Mouse (Mus musculus) urinary bladder, adult 2 months (tissue): ENCODE measurements at regions not wholly inside any gene's neighbourhood (a gene's known extent, or its start where the extent isn't known, plus 50 kb on each side); places are given as distances from the start of the nearest gene placed in this dataset.

Source experiments
- DNase-seq: peaks from one replicate; pipeline ENCODE4 v3.0.0; 2022; ENCODE audit warnings: low spot score

DNA sequence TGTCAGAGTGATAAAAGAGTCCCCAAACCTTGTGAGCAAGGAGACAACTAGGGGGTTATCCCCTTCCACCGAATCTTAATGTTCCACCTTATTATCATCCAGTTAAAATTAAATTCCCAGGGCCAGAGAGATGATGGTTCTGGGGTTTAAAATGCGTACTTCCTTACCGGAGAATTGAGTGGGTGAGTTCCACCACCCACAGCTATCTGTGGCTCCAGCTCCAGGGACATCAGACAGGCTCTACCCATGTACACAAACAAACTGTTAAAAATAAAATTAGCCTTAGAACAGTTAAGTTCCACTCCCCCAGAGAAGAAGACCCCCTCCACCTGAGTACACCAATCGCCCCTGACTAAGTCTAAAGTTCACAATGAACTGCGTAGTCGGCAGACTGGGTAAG, 52.0 kb upstream of the Mgat5 start:
- no peak for DNase-seq

DNA sequence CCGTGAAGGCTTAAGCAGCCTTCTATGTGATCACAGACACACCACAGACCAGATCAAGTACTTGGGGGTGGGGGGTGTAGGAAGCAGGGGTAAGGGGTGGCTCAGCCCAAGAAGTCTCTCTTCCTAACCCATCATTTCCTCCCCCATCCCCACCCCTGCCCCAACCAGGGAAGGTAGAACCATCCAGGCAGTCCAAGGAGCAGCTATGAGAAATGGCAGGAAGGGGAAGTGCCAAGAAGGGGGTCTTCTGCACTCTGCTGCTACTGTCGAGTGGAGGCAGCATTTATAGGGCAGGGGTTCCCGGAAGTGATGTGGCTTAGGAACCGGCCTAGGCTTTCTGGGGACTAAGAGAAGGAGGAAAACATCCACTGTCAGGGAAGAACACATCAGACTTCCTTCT, 69.3 kb upstream of the Mgat5 start:
- no peak for DNase-seq

DNA sequence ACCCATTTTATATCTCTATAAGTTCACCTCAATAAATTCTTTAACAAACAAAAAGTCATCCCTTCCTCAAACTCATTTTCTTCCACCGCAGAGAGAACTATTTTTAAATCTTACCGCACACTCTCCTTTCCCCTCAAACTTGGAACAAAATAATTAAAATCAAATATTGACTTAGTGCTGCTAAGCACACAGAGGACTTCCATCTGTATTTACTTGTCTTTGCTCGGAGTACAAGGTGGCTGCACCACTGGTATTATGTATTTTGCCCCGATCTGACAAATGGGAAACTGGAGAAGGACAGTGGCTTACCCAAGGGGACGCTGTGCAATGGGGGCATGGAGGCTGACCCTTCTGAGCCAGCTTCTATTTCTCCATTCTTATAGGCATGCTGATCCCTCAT, 72.9 kb upstream of the Mgat5 start:
- no peak for DNase-seq

DNA sequence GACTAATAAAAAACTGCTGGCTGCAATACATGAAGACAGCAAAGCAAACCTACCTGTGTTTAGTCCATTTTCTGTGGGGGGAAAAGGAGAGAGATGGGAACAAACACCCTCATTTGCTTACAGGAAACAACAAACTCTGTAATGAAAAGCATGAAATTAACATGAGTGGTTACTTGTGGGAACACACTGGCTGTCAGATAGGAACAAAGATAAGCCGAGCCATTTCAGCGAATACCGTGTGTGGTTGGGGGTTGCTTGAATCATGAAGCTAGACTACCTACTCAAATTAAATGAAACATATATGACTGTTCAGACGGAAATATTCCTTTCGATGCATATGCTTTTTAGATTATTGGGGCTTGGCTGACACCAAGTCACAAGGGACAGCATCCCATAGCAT, 80.0 kb upstream of the Mgat5 start:
- DNase-seq = no peak

DNA sequence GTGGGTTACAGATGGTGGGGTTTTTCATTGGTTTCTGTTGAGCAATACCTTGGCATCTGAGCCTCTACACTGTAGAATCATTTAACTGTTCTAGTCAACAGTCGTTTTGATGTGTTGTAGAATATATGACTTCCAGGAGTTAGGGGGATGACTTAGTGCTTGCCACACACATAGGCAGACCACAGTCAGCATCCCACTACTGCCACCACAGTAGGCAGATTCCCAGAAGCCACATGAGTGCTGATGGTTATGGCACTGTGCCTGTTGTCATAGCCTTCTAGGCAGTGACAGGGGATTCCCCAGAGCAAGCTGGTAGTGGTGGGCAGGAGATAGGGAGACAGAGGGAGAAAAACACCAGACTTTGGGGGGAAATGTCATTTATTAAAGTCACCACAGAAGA, 86.8 kb upstream of the Mgat5 start:
- no peak for DNase-seq

DNA sequence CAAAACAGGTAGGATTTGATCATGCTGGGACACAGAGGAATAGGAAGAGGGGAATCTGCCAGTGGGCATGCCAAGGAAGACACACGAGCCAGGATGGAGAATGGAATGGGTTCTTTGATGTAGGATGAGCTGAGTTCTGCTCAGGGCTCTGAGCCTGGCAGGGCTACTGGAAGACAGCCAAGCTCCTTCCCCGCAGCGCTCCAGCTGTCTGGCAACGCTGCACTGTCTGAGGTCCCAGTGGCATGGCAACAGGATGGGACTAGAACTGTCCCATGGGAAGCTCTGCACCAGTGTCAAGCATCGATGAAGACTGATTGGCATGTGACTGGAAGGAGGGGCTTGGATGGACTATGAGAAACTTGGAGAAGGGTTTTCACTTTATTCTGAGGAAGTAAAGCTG, 97.3 kb upstream of the Mgat5 start:
- no peak for DNase-seq

DNA sequence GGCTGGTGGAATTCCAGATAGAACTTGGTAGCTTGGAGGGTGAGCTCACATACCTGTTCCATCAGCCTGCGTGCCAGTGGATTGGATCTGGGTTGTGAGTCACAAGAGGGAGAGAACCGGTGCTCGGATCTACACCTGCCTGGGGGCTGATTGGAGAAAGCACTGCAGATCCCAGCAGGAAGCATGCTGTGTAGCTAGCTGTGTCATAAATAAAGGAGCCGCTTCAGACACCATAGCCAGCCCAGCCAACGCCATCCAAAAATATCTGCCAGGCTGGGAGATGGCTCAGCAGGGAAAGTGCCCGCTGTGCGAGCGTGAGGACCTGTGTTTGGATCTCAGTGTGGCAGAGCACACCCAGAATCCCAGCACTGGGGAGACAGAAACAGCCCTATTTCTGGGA, 99.0 kb upstream of the Mgat5 start:
- DNase-seq = no peak

DNA sequence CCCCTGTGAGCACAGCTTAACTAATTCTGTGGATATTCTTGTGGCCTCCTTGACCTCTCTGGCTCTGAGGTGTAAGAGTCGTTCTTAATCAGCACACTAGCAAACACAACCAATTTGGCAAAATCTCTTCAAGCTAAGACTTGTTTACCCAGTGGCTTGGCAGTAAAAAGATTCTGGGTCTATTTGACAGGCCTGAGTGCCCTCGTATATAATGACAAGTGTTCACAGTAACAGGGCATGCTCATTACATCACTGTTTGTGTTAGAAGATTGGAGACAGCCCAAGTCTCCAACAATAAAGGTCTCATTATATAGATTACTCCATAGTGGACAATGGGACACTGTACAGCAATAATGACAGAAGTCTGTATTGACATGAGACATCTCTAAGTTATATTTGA, 101.2 kb upstream of the Mgat5 start:
- no peak for DNase-seq

DNA sequence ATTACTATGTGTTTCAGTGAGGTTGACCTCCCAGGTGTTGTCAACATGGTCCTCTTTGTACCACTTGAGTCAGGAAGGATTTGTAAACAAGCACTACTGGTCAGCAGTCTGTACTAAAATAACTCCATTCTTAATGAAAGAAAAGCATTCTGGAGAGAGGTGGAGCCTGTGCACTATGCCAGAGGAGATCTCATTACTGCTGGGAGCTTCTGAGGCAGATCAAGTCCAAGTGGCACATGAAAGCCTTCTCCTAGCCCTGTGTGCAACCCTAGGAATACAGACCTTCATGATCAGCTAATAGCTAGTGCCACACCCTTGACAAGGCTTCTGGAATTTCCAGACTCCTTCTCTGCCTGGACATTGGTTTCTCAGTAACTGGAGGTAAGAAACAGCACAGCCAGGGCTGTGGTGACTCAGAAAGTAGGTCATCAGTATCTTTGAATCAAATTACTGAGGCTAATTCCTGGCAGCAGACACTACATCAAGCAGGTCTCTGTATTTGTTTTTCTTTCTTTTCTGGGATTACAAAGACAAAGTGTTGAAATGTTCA, 105.9 kb upstream of the Mgat5 start:
- no peak for DNase-seq

DNA sequence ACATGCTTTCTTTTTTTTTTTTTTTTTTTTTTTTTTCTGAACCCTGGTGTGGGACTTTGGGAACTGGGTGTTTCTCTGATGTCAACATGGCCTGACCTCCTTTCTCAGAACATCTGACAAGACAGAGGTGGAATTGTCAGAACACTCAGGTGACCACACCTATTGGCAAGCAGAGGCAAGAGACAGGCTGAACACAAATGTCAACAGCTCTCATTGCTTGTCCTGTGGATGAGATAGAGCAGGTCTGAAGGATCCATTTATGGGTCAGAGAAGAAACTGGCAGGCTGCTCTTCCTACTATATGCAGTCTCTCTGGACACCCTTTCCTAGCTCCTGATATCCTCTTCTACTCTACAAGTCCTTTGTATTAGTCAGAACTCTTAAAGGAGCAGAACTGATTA, 117.2 kb upstream of the Mgat5 start:
- DNase-seq = no peak

DNA sequence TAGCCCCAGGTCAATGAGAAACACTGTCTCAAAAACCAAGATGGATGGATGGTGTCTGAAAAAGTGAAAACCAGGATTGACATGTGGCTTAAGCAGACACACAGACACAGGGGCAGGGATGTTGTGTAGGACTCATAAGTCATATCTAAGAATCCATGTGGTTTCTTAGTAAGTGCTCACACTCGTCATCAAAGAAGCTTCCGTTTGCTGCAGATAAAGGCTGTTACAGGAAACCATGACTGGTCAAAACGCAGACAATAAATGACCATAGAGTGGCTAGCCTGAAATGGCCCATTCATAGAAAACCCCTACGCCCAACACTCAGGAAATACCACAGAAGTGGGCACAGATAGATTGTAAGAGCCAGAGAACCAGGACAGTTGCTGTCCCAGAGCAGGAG, 118.8 kb upstream of the Mgat5 start:
- no peak for DNase-seq

DNA sequence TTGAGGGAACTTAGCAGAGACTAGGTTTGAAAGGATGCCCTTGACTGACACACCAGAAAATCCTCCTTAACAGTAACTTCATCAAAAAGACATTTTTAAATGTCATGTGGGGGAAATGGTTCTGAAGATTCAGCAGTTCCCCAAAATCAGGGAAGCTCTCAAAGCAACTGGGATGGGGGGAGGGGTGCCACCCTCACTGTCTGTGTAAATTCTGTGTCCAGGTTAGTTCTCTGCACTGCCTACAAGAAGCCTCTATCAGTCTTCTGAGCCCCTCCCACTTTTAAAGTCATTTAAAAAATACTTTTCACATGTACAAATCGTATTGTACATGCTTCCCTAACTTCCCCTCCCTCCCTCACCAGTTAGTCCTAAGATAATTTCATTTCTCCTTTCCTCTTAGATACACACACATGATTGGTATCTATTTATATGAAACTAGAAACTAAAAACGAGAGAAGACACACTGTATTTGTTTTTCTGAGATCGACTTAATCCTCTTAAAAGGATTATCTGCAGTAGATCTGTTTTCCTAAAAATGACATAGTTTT, 121.0 kb upstream of the Mgat5 start:
- DNase-seq = no peak

DNA sequence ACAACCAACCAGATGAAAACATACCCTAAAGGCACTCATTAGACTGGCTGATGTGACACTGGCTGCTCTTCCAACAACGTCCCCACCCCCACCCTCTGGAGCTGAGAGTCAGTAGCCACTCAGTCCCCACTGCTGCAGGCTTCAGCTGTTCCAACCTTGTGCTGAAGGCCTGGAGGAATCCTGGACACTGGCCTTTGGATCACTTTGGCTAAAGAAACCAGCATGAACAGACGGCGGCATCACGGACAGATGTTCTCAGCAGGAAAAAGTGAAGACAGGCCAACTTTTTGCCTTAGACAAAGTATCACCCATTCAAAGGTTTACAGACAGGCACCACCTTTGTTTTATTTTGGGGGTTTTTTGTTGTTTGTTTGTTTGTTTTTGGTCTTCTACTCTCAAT, 125.8 kb upstream of the Mgat5 start:
- no peak for DNase-seq

DNA sequence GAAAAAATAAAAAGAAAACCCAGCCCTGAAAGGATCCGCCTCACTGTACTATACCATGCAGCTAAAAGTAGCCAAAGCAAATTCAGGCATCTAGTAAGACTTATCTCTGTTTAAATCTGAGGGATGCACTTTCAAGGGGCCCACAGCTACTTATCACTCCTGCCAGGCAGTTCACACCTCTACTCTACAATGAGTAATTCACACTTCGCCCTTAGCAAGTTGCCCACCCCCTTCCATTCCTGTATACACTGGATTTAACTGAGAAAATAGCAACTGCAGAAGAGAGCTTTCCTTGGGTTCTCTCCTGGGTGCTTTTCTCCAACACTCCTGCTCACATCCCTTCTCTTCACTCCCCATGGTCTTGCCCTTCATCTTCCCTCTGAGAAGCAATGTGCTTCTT, 142.4 kb upstream of the Mgat5 start:
- DNase-seq = no peak

DNA sequence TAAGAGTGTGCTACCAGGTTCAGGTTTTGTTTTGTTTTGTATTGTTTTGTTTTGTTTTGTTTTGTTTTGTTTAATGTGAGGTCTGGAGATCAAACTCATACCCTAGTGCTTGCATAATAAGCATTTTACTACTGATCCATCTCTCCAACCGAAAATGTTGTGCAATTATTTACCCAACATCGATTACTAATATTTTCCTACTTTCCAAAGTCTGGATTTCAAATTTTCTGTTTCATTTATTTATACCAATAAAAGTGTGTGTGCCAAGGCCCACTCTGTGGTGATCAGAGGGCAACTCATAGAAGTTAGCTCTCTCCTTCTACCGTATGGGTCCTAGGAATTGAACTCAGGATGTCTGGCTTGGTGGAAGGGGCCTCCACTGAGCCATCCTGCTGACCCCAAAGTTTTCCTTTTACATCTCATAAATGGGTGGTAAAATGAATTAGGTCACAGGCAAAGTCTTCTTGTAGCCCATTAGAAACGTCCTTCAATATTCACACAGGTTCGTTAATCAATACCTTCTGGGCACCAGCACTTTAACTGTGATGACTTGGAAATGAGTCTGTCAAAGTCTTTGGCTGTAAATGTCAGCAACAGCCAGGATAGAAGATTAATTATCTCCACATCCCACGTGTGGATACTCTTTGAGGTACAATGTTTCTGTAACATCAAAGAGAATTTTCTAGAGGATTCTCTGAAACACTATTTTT, 158.9 kb upstream of the Mgat5 start:
- no peak for DNase-seq

DNA sequence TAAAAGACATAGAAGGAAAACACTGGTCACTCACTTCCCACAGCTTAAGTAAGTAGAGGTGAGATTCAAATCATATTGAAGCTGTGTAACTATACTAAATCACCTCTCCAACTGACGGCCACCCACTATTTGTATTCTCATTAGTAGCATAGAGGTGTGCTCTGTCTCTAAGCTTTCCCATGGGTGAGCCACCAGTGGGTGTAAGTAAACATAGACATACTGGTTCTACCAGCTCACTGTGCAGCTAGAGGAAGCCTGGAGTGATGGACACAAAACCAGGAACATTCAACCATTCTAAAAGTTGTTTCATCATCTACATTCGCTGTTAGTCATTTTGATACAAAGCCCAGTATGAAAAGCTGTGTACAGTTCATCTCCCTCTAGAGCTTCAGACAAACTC, 170.1 kb upstream of the Mgat5 start:
- no peak for DNase-seq

DNA sequence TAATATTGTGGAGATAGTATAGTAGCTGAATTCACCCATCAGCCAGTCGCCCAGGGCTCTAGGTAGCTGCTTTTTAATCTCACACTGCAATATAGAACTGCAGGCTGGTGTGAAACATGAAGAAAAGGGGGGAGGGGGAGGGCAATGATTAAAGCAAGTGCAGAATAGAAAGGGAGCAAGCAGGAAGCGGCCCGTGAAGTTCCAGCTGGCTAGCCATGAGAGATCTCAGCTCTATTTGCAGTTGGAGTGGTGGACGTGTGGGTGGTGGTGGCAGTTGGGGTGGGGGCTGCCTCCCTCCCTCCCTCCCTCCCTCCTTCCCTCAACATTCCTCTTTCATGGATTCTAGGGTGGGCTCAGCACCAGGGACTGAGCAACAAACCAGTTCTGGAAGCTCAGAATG, 173.3 kb upstream of the Mgat5 start:
- DNase-seq = no peak

DNA sequence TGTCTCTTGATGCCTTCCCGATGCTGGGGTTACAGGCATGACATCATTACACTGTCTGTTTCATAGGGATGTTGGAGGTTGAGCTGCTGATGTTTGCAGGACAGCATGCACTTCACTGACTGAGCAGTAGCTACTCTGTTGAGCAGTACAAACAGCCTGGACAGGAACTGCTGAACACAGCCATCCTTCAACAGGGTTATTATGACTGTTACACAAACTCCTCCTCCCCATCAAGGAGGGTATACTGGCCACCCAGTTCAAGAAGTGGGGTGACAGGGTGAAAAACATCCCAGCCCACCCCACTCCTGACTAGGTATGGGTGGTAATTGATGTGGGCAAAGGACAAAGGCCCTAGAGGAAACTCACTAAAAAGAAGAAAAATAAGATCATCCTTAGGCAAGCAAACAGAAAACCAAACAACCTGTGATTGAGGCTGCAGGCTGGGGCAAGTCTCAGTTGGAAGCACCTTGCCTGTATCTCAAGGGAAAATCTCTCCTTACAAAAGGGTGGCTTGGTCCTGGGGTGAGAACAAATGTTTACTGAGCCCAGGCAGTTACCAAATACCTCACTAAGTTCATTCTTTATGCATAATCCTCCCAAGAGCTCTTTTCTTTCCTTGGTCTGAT, 175.8 kb upstream of the Mgat5 start:
- DNase-seq = no peak

DNA sequence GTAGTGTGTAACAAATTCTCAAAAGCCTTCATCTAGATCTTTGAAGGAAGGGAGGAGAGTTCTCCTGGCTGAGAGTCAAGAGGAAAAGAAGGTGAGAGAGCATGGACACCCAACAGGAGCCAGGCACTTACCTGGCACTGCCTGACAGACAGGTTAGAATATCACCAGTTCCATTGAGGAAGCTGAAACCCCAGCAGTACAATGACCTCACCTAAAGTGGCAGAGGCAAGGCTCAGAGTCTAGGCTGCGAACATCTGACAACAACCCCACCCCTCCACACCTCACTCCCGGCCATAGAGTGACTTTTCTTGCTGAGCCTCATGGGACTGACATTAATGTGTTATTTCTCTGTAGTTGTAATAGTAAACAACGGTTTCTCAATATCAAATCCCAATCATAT, 181.7 kb upstream of the Mgat5 start:
- DNase-seq = no peak

DNA sequence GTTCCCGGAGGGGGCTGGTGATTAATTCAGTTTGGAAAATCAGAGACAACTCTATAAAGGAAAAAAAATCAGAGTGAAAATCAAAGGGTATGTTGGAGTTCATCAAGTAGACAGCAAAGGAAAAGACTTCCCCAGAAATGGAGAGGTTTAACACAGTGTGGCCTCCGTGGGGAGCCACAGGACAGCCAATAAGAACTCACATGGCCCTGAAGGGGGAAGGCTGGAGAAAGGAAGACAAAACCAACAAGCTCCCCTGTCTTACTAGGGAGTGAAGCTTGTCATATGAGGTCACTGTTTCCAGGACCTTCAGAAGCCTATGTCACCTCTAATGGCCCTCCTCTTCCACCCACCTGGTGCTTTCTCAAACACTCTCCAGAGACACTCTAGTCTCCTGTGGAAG, 187.1 kb upstream of the Nckap5 start:
- no peak for DNase-seq

DNA sequence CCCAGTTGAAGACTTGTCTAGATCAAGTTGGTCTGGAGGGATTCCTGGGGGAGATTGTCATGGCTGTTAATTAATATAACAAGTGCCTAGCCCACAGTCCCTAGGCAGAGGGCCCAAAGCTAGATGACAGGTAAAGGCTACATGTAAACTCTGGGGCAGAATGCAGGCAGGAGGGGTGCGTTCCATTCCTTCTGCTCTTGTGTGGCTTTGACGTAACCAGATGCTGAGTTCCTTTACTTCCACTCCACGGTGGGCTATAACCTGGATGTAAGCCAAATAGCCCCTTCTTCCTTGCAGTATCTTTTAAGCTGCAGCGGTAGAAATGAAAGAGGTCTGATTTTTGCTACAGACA, 185.3 kb upstream of the Nckap5 start:
- DNase-seq = no peak

DNA sequence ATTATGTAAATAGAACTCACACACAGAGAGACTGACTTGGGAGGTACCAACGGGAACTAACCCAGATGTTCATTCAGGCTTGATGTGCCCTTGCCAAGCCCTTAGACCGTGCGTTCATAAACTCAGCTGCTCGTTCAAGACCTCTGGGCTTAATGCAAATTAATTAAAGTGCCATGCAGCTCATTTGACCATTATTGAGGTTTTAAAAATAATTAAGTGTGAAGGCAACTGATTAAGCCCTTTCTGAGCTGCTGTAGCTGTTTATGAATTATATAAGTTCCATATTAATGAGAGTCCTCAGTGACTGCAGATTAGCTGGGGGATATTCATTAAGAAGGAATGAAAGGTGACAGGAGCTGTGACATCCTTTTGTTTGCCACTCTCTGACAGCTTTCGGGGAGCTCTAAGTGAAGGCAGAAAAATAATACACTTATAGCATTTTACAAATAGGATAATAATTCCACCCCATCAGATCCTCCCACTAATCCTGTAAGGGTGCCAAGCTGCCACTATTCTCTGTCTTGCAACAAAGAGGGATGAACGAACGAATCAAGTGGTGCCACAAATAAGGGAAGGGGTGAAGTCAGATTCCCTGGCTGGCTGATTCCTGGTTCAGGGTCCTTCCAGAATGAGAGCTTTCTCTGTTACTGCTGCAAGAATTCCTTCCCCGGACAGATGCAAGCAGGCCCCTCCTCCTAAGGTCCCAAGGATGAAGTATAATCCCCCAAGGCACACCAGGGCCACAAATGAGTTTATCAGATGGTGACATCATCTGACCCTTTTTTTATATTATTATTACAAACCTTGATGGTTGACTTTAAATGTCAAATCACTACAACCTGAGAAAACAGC, 184.7 kb upstream of the Nckap5 start:
- no peak for DNase-seq

DNA sequence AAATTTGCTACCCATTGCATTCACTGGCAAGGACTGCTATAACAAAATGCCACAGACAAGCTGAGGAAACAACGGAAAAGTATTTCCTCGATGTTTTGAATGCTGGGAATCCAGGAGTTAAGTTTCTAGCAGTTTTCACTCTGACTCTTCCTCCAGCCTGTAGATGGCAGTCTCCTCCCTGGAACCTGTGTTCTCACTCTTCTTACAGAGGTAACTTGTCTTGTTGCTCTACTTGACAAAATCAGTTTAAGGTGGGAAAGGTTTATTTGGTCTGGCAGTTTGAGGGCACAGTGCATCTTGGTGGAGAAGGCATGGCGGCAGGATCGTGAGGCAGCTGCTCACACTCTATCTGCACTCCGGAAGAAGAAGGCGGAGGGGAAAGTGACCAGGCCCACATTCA, 181.3 kb upstream of the Nckap5 start:
- DNase-seq = no peak
